Mouse (Mus musculus): ENCODE results near the gene Tbxa2r. TPM values are rescaled to one million over a fixed set of nuclear protein-coding genes. Genes with fewer than 3 reads are reported as not detected.

The Tbxa2r gene
- total RNA-seq, 2 experiments from 2014 or later, result not detected

- peak; percentile 61 for ATAC-seq (replicated peaks; ENCODE audit: poor library complexity, severe bottlenecking)
Measured at GRCm38 (mm10) chr10:81298369-81299100, 30.0 kb upstream of the Tbxa2r start.

- ATAC-seq (replicated peaks; ENCODE audit: poor library complexity, severe bottlenecking), result 0 out of 2 replicates have a peak, but pooled peaks have one; percentile 7
Measured at GRCm38 (mm10) chr10:81299585-81300351, 28.8 kb upstream of the Tbxa2r start.

- no peak for ATAC-seq (replicated peaks; ENCODE audit: poor library complexity, severe bottlenecking)
Measured at GRCm38 (mm10) chr10:81300352-81300907, 28.1 kb upstream of the Tbxa2r start.

- ATAC-seq (replicated peaks; ENCODE audit: poor library complexity, severe bottlenecking), result no peak
Measured at GRCm38 (mm10) chr10:81301321-81301720, 27.2 kb upstream of the Tbxa2r start.

- ATAC-seq (replicated peaks; ENCODE audit: poor library complexity, severe bottlenecking), result no peak
Measured at GRCm38 (mm10) chr10:81302288-81302687, 26.2 kb upstream of the Tbxa2r start.

GRCm38 (mm10) chr10:81302781-81303218 lies 25.7 kb upstream of the Tbxa2r start:
- ATAC-seq (replicated peaks; ENCODE audit: poor library complexity, severe bottlenecking), result no peak

- peak; percentile 45 for ATAC-seq (replicated peaks; ENCODE audit: poor library complexity, severe bottlenecking)
Measured at GRCm38 (mm10) chr10:81303258-81303657, 25.3 kb upstream of the Tbxa2r start.

GRCm38 (mm10) chr10:81303761-81304160 lies 24.8 kb upstream of the Tbxa2r start:
- no peak for ATAC-seq (replicated peaks; ENCODE audit: poor library complexity, severe bottlenecking)

- peak; percentile 64 for ATAC-seq (replicated peaks; ENCODE audit: poor library complexity, severe bottlenecking)
Measured at GRCm38 (mm10) chr10:81304597-81305238, 23.8 kb upstream of the Tbxa2r start.

GRCm38 (mm10) chr10:81305663-81306062 lies 22.9 kb upstream of the Tbxa2r start:
- ATAC-seq (replicated peaks; ENCODE audit: poor library complexity, severe bottlenecking), result no peak

- ATAC-seq (replicated peaks; ENCODE audit: poor library complexity, severe bottlenecking), result no peak
Measured at GRCm38 (mm10) chr10:81306173-81306668, 22.3 kb upstream of the Tbxa2r start.

- no peak for ATAC-seq (replicated peaks; ENCODE audit: poor library complexity, severe bottlenecking)
Measured at GRCm38 (mm10) chr10:81306837-81307682, 21.5 kb upstream of the Tbxa2r start.

GRCm38 (mm10) chr10:81309571-81309970 lies 19.0 kb upstream of the Tbxa2r start:
- ATAC-seq (replicated peaks; ENCODE audit: poor library complexity, severe bottlenecking), result no peak

GRCm38 (mm10) chr10:81313581-81313980 lies 14.9 kb upstream of the Tbxa2r start:
- no peak for ATAC-seq (replicated peaks; ENCODE audit: poor library complexity, severe bottlenecking)

GRCm38 (mm10) chr10:81314201-81314600 lies 14.3 kb upstream of the Tbxa2r start:
- ATAC-seq (replicated peaks; ENCODE audit: poor library complexity, severe bottlenecking), result no peak

- no peak for ATAC-seq (replicated peaks; ENCODE audit: poor library complexity, severe bottlenecking)
Measured at GRCm38 (mm10) chr10:81315587-81315986, 12.9 kb upstream of the Tbxa2r start.

GRCm38 (mm10) chr10:81316338-81317060 lies 12.0 kb upstream of the Tbxa2r start:
- ATAC-seq (replicated peaks; ENCODE audit: poor library complexity, severe bottlenecking), result no peak

- ATAC-seq (replicated peaks; ENCODE audit: poor library complexity, severe bottlenecking), result no peak
Measured at GRCm38 (mm10) chr10:81317273-81317672, 11.3 kb upstream of the Tbxa2r start.

All from granulocyte monocyte progenitor cell, adult 5-6 weeks (primary cell).